Mouse (Mus musculus): Measurements from ENCODE around the gene Zcchc2.

Zcchc2 gene

DNA sequence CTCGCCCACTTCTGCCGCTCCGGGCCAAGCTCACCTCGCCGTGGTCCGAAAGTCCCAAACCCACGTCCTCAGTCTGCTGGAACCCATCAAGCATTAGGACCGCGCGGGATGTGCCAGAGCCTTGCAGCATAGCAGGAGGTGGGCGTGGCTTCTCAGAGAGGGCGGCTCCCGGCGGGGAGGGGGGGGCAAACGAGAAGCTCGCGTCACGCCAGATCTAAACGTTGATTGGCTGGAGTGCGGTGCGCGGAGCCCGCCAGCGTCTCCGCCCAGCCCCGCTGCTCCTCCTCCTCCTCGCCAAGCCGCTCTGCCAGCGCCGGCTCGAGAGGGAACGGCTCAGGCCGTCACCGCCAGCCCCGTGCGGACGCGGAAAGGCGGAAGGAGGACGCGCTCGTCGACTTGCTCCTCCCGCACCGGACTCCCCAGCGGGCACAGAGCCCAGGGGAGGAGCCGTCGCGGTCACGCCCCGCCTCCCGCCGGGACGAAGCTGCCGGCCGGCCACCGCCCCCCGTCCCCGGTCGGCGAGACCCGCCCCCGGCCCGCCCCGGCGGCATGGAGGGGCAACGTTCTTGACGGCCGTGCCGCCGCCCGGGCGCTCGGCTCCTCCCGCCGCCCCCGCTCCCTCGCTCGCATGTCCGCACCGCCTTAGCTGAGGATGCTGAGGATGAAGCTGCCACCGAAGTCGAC is at the start of gene Zcchc2:
Gene Zcchc2 (plus strand): TSS at position 269 of the 684 bp plus-strand sequence.
- DNase-seq, result peak; percentile 99

- no peak for DNase-seq
Observed at GRCm38 (mm10) chr1:105944927-105945580, 45.2 kb upstream of the Zcchc2 start.

GRCm38 (mm10) chr1:105946581-105947540 is 43.3 kb upstream of the Zcchc2 start:
- DNase-seq, result peak; percentile 38

DNA sequence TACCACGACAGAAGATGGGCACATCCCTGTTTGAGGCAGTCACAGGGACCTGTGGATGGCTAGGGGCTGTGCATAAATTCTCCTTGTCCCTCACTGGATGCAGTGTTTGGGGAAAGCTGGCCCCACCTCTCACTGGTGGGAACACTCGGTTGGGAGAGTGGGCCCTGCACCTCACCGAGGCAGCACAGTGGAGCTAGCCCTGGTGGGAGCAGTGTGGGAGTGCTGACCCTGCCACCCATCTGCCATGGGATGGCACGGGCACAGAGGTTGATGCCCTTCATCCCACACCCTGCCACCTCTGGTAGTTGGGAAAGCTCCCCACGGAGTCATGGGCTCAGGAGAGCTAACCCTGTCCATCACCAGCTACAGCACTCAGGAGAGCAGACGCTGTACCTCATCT is 41.9 kb upstream of the Zcchc2 start:
- DNase-seq, result no peak

GRCm38 (mm10) chr1:105953588-105953987 is 36.6 kb upstream of the Zcchc2 start:
- DNase-seq, result no peak

GRCm38 (mm10) chr1:105954047-105954446 is 36.2 kb upstream of the Zcchc2 start:
- DNase-seq, result no peak

GRCm38 (mm10) chr1:105956057-105956456 is 34.1 kb upstream of the Zcchc2 start:
- DNase-seq, result no peak

- no peak for DNase-seq
Observed at GRCm38 (mm10) chr1:105961472-105961871, 28.7 kb upstream of the Zcchc2 start.

- DNase-seq, result no peak
Observed at GRCm38 (mm10) chr1:105962084-105962818, 28.0 kb upstream of the Zcchc2 start.

DNA sequence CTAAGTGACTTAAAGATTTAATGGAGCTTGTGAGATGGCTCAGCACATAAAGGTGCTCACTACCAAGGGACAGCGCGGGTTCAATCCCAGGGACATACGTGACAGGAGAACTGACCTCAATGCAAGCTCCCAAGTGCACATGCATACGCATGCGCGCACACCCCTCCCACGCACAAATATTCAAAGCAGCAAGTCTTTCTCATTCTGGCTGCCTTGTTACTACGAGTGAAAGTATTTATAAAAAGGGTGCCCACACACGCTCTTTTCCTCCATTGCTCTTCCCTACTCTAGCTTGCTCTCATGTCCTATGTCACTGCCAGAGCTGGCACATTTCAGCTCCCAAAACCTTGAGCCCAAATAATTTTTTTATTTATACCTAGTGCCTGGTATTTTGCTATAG is 27.4 kb upstream of the Zcchc2 start:
- no peak for DNase-seq

- DNase-seq, result no peak
Observed at GRCm38 (mm10) chr1:105964514-105964913, 25.7 kb upstream of the Zcchc2 start.

- peak; percentile 12 for DNase-seq
Observed at GRCm38 (mm10) chr1:105965189-105965588, 25.0 kb upstream of the Zcchc2 start.

DNA sequence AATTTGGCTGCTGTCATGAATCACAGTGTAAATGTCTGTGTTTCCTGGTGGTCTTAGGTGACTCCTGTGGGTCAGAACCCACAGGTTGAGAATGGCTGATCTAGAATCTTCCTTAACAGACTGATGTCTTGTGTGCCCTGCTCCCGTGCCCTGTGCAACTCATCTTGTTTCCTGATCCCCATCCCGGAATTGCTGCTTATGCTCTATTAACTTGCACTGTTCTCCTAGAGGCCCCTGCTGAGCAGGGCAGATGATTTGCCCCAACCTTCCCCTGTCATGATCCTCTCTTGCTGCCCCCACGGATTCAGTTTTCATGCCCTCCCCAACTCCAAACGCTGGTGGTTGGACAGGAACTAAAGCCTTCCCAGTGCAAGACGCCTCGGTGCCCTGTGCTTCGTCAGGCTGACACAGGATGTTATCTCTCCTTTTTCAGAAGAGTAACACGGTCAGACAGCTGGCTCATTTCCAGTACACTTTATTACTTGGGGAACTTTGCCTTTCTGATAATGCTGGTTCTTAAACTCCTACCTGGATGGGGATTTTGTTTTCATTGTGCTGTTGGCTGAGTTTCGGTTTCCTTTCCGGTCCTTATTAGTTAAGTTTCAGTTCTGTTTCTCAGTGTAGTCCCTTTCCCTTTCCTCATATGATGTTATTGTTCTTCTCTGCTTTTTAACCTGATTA is 18.6 kb upstream of the Zcchc2 start:
- peak; percentile 30 for DNase-seq

- DNase-seq, result no peak
Observed at GRCm38 (mm10) chr1:105974023-105974422, 16.2 kb upstream of the Zcchc2 start.

GRCm38 (mm10) chr1:105977446-105978094 is 12.6 kb upstream of the Zcchc2 start:
- DNase-seq, result no peak

DNA sequence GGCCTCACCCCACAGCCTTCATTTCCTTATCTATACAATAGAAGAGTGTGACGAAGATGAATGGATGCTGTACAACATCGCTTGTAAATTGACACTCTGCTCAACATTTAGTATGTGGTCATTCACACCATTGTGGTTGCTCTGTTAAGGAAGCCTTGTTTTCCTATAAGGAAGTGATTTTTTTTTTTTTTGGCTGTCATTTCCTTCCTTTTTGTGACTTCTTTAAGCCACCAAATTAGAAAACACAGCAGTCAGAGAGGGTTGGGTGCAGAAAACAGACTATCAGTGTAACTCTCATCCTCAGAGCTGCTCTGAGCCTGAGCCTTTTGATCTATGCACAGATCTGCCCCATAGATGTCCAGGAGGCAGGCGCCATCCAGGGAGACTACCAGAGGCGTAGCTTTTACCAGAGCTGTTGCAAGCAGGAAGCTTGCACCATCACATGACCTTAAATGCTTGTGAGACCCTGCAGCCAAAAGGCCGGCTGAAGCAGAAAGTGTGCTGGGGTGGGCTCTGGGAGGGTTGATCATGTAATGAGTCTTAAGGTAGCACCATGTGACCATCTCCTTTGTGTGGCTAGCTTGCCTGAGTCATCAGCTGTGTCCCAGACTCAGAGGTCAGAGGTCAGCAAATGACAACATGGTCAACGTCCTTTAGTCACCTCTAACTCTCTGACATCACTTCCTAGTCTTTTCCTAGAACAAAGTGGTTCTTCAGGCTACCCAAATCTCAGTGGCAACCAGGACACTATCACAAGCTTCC is 9.2 kb upstream of the Zcchc2 start:
- no peak for DNase-seq

- peak; percentile 47 for DNase-seq
Observed at GRCm38 (mm10) chr1:105982496-105983364, 7.5 kb upstream of the Zcchc2 start.

DNA sequence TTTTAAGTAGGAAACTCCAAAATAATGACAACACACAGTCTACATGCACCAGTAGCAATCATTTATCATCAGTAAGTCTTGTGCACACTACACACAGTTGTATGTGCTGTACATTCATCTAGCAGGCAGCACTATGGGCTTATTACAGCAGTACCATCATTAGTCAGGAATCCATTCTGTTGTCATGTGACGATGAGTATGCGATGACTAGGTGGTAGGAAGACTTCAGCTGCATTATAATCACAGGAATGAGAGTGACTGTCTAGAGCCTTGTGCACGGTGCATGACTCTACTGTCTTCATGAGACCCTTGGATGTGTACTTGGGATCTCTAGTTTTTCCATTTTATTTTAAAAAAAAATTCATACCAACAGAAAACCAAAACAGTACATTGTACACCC is 6.0 kb upstream of the Zcchc2 start:
- no peak for DNase-seq

- DNase-seq, result no peak
Observed at GRCm38 (mm10) chr1:105988171-105988570, 2.0 kb upstream of the Zcchc2 start.
